ENCODE assay signal across 8 mouse cellular contexts in genomic region chr10:128626311-128627310, GRCm38 (mm10). TPM values are rescaled to one million over a fixed set of nuclear protein-coding genes. Genes with fewer than 3 reads are reported as not detected.
DNase-seq lines count a peak whose midpoint lies in the region; ATAC-seq lines count a peak whose summit lies in the region.

Rps26 (minus strand) TSS chr10:128626747.

- H3K9me3 ChIP-seq in forebrain, embryonic 14.5 days (replicated peaks; ENCODE audit: control insufficient read depth, low read length), result no peaks in the 10 kb centered on the region
- no peaks in the 10 kb centered on the region for H3K9me3 ChIP-seq in neural tube, embryonic 15.5 days (replicated peaks)

- H3K4me1 ChIP-seq in forebrain, embryonic 14.5 days (ENCODE audit: control insufficient read depth, insufficient read depth, low read length), result peaks cover 8% of the 10 kb centered on the region
- peaks cover 11% of the 10 kb centered on the region for H3K4me1 ChIP-seq in neural tube, embryonic 15.5 days

- WGBS in forebrain, embryonic 14.5 days, result under 1% methylated on average over 40 of the region's 40 CpGs
- 1% methylated on average over 40 of the region's 40 CpGs for WGBS in neural tube, embryonic 15.5 days

- no peaks in the 10 kb centered on the region for H3K27me3 ChIP-seq in forebrain, embryonic 14.5 days (replicated peaks; ENCODE audit: control insufficient read depth, insufficient read depth, low read length)
- no peaks in the 10 kb centered on the region for H3K27me3 ChIP-seq in neural tube, embryonic 15.5 days (replicated peaks)

- H3K4me3 ChIP-seq in forebrain, embryonic 14.5 days (ENCODE audit: low read depth, low read length), result peak within 1 kb of the TSS; percentile 78
- peak within 1 kb of the TSS; percentile 91 for H3K4me3 ChIP-seq in neural tube, embryonic 15.5 days (replicated peaks)

- DNase-seq in ES-CJ7 (ENCODE audit: low read depth, low spot score), result peak; percentile 100
- peak; percentile 83 for DNase-seq in cerebellum, adult 11 months
- DNase-seq in forebrain, embryonic 14.5 days (ENCODE audit: low spot score), result peak; percentile 100
- peak; percentile 82 to 88 for DNase-seq in heart, postnatal 14 days
- DNase-seq in layer of hippocampus, adult 11-12 months (ENCODE audit: low spot score), result peak; percentile 95
- peak; percentile 91 to 96 for DNase-seq in lung, adult 18-20 months
- DNase-seq in testis, postnatal 14 days (ENCODE audit: low spot score), result peak; percentile 96

- peak; percentile 98 for ATAC-seq in forebrain, embryonic 14.5 days
- peak; percentile 95 for ATAC-seq in neural tube, embryonic 15.5 days (ENCODE audit: low FRiP score)

- H3K27ac ChIP-seq in forebrain, embryonic 14.5 days (ENCODE audit: low read depth, low read length), result peak within 1 kb of the TSS; percentile 48; the same call in 1 of the 2 replicates
- H3K27ac ChIP-seq in neural tube, embryonic 15.5 days (replicated peaks), result peak within 1 kb of the TSS; percentile 83

- H3K36me3 ChIP-seq in forebrain, embryonic 14.5 days (ENCODE audit: control insufficient read depth, insufficient read depth, low read length), result peaks cover 27% of the 10 kb centered on the region
- peaks cover 26% of the 10 kb centered on the region for H3K36me3 ChIP-seq in neural tube, embryonic 15.5 days

- intact Hi-C loops in heart, postnatal 14 days (cut with DNase I), result loop anchor here (1.0 kb wide), 1 partner anchor 47 kb away; no protein-coding TSS in a partner anchor

- peak within 1 kb of the TSS; percentile 91 for H3K9ac ChIP-seq in forebrain, embryonic 14.5 days (ENCODE audit: low read length)
- H3K9ac ChIP-seq in neural tube, embryonic 15.5 days (replicated peaks), result peak within 1 kb of the TSS; percentile 93

- peak within 1 kb of the TSS; percentile 84 for H3K4me2 ChIP-seq in forebrain, embryonic 14.5 days (ENCODE audit: low read length)
- H3K4me2 ChIP-seq in neural tube, embryonic 15.5 days, result peak within 1 kb of the TSS; percentile 82

RNA-seq across cellular contexts. Expression of gene Rps26, which starts in this region (rescaled TPM):
- polyA plus RNA-seq in forebrain, embryonic 14.5 days (2014; fragmentation: Nextera tagmentation; extraction: Ambion mirVana), result 522 and 721 TPM in 2 replicates
- 100 to 1,000 TPM; 264 to 297 TPM for total RNA-seq in heart, postnatal 14 days (2021)
- 381 and 453 TPM in 2 replicates for polyA plus RNA-seq in neural tube, embryonic 15.5 days (2015; fragmentation: Nextera tagmentation; extraction: Ambion mirVana)

Comparison
In these comparisons a context has a peak if more than half of its experiments do, and no peak if none do; other contexts are left out.
1. Peak in every context shown above with its lines: DNase-seq, ATAC-seq, H3K4me3 ChIP-seq and H3K27ac ChIP-seq.